Mouse (Mus musculus): ENCODE data around the gene Elfn1.

GRCm38 (mm10) chr5:139879694-139880093 is 28.0 kb upstream of the Elfn1 start:
- no peak for TF ChIP-seq CTCF (IDR thresholded peaks at IDR 0.05; ENCODE audit: insufficient read depth, low read length)
- TF ChIP-seq POLR2A (IDR thresholded peaks at IDR 0.05; ENCODE audit: borderline replicate concordance, extremely low read depth, low read depth, low read length) = no peak

Measured in lung, adult 2 months (tissue).